Mouse (Mus musculus): ENCODE results near the gene AI413582.

DNA sequence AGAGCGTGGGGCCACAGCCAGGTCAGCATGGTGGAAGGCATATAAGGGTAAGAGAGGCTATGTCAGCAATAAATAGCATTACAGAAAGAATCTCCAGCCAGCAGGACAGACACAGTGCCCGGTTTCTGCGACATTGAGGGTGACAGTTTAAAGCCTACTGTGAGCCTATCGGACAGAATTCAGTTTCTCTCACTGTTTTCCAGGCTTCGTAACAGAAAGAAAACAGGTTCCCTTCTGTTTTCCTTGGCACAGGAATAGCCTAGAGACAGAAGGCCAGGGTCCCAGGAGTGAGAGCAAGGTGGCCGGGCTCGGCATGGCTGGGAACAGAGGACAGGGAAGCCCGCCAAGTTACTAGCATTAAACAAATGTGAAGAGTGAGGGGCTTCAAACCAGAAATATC, 14.3 kb upstream of the AI413582 start:
- TF ChIP-seq CTCF (IDR thresholded peaks at IDR 0.05; ENCODE audit: borderline replicate concordance, insufficient read depth, low read depth, low read length) (no peak), POLR2A (IDR thresholded peaks at IDR 0.05; ENCODE audit: borderline replicate concordance, insufficient read depth, low read length) (no peak)
